Mouse (Mus musculus): ENCODE data around the gene Slc26a9.

The Slc26a9 gene

DNA sequence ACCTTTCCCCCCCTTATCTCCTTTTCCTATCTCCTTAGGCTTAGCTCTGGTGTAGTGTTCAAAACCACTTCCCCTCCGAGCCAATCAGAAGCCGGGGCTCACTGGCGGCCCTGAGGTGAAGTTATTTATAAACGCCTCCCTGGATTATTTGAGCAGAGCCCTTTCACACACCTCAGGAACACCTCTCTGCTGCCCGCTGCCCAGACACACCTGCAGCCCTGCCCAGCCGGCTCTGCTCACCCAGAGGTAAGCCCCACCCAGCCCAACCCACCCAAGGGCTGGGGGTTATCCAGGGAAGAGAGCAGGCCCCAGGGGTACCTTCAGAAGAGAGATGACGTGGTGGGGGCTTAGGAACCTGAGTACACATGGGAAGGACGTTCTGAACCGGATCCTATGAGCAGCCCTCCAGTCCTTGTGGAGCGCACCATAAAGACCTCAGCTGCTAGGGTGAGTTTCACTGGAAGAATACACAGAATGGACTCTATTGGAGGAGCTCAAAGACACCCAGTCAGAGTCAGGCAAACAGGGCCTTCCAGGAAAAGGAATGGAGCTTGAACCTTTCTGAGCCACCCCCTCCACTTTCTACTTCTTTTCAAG lies at the start of gene Slc26a9:
Gene Slc26a9 (plus strand): TSS at position 155 of the 597 bp plus-strand sequence.
- no peak for DNase-seq

DNA sequence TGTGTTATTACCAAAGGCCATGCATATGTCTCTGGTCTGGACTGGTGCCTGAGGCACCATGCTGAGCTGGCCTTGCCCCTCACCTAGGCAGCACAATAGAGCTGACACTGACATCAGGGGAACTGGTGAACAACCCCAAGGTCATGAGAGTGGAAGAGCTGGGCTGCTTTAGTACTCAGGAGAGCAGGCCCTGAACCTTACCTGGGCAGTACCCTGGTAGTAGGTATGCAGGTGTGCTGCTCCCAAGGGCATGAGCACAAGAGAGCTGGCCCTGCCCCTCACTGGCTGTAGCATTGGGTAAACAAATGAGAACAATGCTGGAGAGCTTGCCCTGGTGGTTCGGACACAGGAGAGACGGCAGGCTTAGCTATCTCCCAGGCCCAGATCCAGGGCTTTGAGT lies 48.5 kb upstream of the Slc26a9 start:
- no peak for DNase-seq

DNA sequence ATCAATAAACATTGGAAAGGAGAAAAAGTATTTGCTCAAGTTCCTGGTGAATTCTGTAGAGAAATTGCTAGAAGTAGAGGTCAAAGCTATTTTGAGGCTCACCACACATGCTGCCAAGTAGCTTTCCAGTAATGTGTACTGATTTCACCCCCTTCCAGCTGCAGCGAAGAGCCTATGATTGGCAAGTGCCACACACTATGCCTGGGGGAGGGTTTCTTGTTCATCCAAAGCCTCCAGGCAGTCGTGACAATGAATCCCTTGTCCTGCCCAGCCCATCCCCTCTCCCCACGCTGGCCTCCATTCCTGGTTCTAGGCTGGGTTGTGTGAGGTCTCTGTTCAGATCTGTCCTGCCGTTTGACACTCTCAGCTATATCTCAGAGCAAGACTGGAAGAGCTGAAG lies 47.5 kb upstream of the Slc26a9 start:
- DNase-seq: no peak

DNA sequence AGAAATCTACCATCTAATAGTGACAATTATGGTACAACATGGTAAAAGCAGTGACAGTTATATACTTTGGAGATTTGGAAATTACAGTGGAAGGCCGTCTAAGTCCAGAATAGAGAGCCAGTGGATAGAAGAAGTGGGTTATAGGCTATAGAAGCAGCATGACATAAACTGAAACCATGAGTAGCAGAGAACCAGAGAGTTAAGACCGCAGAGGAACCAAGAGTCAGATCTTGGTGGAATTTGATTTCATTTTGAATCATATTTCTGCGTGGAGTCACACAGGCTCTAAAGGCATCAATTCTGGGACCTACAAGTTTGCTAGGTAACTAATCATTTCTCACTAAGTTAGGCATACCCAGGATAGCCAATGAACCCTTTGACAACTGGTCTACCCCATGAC lies 45.1 kb upstream of the Slc26a9 start:
- no peak for DNase-seq

DNA sequence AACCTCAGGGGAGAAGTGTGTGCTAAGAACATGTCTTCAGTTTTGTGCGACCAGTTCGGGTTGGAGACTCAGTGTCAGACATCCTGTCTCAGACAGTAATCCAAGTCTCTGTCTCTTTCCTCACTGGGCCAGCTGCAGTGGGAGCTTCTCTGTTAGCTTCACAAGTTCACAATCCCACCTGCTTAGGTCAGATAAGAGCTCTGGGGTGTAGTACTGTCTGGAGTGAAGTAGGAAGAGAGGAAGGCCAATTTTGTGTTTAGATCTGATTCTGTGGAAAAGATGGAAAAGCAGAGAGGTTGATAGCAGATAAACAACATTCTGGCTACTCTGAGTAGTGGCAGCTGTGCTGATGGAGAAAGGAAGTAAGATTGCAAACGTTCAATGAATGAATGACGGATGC lies 44.2 kb upstream of the Slc26a9 start:
- no peak for DNase-seq

DNA sequence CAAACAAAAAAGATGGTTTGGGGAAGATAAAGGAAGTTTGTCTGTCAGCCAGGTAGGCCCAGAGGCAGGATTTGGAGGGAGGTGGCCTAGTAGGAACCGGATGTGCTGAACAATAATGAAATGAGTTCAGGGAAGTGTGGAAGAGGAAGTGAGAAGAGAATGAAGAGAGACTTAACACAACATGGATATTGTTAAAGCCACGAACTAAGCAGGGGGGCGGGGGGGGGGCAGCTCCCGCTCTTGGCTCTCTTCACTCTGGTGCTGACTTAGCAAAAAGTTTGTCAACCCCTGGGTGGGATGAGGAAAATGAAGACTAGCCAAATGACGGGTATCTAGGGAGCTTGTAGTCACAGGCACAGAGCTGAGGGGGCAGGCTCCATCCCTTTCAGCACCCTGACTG lies 43.4 kb upstream of the Slc26a9 start:
- DNase-seq: no peak

DNA sequence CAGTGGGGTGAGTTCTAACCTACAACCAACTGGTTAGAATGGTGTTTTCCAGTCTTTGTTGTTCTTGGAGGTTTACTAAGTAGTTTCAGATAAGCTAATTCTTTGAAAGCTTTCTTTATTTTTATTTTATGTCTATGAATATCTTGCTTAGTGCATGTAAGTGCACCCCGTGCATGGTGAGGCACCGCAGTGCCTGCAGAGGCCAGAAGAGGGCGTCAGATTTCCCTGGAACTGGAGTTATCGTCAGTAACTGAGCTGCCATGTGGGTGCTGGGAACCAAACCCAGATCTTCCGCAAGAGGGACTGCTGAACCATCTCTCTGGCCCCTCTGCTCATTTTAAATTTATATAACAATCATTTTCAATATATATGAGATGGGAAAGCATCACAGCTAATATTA lies 42.4 kb upstream of the Slc26a9 start:
- no peak for DNase-seq

DNA sequence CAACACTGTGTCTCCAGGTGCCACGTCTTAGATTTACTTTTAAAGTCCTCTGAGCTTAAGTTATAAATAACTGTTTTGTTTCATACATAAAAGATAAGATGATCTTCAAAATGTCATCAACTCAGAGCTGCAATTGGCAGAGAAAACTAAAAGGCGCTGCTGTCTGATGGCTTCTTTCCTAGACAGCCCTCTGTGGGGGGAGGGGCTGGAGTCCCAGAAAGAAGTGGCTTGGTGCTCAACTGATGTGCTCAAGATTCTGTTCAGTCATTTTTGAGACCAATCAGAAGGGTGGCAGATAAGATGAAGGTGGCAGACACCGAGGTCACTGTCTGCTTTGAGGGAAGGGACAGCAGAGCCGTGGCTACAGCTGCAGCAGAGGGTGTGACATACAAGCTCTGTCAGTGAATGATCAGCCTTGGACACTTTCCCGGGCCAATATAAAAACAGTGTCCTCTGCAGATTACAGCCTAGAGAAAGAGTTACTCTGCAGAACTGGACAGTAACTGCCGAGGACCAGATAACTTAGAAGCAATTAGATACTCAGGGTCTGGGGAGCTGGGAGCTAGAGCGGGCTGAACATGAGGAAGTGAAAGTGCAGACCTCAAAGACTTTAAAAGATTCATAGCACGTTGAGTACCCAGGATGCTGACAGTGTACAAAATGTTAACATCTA lies 41.6 kb upstream of the Slc26a9 start:
- DNase-seq: no peak

DNA sequence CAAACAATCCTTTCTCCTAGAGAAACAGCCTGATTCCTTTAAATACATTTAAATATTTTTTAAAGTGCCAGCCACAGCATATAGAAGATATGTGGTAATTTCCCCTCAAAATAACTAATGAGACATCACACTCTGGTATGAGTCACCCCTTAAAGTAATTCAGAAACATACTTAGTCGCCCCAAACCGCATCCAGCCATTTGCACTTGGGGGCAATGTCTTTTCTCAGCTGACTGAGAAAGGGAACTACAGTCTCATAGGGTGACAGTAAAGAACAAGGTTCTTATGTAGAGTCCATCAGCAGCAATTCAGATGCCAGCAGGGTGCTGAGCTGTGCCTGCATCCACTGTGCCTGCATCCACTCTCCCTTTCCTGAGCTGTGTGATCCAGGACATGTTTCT lies 40.3 kb upstream of the Slc26a9 start:
- no peak for DNase-seq

DNA sequence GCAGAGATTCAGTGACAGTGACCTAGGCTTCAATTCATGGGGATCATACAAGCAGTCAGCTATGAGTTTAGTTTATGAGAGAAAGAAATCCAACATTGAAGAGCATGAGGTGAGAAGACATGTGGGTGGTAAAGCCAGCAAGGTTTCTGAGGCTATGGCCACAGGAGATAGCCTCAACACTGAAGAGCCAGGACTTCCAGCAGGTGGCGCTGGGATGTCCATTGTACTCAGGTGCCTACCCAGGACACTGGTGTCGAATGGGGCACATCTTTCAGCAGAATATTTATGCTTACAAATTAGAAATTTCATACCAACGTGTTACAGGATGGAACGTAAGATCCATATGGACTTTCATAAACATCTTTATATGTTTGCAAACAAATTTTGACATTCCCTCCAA lies 35.5 kb upstream of the Slc26a9 start:
- DNase-seq: peak; percentile 65

DNA sequence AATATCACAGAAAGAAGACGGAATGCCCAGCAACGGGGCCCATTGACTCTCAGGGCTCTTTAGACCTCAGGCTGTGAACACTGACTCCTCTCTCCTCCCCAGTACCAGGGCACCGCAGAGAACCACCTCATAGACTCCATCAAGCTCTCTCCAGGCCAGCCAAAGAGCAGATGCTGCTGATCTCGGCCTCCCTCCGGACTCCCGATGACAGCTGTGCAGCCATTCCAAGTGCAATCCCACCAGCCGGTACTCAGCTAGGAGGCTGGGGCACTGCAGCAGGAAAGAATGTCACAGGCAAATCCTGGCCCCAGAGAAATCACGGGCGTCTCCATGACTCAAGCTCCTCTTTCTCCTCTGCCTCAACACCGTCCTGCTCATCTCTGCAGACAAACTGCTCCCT lies 32.3 kb upstream of the Slc26a9 start:
- DNase-seq: no peak

DNA sequence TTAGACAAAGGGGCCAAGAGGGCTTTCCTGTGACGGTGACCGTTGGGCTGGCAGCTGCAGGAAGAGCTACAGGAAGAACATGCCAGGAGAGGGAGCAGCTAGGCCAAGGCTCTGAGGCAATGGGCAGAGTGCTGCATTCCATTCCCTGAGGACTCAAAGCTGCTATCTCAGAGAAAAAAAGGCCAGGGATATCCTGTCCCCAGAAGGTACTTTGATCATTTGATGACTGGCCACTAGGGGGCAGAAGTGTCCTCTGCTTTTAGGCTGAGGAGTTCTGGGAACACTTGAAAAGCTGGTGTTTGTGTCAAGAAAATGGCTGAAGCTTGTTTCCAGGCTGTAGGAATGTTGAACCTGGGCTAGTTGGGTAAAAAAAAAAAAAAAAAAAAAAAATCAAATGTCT lies 31.4 kb upstream of the Slc26a9 start:
- DNase-seq: peak; percentile 82

DNA sequence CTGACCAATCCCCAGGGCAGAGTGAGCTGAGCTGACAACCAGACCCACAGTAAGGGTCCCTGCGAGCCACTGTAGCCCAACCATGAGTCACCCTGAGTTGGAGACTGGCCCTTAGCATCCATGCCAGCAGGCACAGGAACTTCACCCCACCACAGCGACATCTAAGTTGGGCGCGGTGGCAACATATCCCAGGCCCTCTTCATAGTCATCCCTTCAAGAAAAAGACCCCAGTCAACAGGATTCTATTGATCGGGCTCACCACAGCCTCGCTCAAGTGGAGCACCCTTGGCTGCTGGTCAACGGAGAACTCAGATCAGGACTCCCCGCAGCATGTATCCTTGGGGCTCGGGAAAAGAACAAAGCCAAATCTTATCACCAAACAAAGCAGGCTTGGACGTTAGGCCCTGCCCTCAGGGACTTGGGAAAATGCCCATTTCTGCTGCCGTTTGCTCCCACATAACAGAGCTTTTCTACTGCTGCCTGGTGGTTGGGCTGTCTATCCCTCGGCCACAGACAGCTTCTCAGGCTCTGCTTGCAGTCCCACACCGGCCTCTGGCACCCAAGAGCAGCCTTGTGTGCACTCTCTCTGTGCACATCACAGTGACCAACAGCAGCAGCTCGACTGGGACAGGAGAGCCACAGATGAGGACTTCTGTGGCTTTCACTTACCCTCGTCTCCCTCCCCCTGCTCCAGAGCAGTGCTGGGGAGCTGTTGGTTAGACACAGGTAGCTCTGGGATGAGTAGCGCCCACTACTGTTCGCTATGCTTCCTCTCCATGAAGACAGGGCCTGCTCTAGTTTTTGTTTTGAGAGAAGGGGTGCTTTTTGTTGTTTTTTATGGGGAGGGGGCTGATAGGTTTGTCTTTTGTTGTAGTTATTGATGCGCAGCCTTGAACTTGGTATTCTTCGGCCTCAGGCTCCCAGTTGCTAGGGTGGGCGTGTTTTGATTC lies 29.2 kb upstream of the Slc26a9 start:
- DNase-seq: no peak

DNA sequence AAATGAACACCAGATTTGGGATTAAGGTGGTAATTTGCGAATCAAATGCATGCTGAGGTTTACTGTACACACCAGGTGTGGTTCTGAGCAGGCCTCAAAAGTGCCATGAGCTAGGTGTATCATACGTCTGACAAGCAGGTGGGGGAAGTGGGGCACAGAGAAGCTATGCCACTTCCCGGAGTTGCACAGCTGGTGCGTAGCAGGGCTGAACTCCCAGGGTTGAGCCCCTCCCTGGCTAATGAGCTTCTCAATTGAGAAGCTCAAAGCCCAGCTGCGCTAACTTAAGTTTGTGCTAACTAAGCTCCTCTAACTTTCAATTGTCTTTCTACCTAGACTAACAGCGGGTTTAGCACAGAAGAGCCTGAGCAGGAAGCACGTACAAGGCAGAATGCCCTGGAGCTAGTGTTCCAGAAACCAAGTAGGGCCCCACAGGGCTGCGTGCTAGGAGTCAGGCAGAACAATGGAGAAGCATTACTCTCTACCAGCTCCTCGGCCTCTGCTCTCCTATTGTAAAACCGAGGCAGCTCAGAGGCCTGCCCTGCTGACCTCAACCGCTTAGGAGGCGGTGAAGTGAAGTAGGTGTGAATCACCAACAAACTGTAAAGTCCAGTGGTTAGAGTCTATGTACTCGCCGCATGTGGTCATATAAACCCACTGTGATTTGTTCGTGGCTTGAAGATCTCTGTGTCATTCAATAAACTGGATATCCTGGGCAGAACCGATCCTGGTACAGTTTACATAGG lies 24.7 kb upstream of the Slc26a9 start:
- DNase-seq: no peak

DNA sequence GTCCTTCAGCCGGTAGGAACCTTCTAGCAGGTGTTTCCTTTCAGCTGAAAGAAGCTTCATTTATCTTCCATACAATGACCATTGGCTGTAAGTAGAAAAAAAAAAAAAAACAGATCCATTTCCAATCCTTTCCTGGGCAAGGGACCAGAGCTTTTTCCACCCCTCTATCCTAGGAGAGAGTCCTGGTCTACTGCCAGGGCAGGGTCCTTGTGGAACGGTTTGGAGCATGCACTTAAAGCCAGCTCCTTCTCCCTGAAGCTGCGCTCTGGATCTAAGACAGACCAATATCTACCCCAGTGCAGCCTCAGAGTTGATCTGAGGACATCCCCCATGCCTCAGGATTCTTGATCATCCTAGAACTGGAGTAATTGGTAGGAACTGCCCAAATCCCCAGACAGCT lies 21.8 kb upstream of the Slc26a9 start:
- no peak for DNase-seq

DNA sequence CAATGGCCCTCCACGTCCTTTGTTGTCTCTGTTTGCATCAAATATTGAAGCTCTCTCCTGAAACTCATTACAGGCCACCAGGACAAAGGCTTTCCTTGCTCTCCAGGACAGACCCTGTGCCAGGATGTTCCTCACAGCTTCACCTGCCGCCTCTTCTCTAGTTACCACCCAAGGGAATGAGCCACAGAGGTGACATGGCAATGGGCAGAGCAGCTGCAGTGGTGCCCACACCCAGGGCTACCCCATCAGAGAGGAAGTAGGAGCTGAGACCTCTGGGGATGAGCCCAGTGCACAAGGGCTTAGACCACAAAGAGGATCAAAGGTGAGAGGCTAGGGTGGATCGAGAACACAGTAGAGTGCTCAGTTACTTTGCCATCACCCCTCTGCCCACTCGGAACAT lies 20.3 kb upstream of the Slc26a9 start:
- no peak for DNase-seq

DNA sequence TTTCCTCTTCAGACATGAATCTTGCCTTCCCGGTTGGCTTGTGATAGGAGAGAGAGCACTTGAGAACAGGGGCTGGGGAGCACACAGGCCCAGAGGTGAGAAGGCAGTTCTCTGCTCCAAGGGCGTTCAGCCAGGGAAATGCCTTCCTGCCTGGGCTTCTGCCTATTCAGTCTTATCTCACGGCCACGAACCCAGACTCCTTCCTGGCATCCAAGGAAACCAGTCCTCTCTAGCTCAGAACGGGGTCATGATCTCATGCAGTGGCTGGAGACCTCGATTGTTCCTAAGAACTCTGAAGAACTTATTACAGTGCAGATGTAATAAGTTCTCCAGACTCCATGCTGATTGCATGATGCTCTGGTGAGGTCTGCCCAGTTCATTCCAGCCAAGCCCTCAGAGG lies 17.2 kb upstream of the Slc26a9 start:
- no peak for DNase-seq

DNA sequence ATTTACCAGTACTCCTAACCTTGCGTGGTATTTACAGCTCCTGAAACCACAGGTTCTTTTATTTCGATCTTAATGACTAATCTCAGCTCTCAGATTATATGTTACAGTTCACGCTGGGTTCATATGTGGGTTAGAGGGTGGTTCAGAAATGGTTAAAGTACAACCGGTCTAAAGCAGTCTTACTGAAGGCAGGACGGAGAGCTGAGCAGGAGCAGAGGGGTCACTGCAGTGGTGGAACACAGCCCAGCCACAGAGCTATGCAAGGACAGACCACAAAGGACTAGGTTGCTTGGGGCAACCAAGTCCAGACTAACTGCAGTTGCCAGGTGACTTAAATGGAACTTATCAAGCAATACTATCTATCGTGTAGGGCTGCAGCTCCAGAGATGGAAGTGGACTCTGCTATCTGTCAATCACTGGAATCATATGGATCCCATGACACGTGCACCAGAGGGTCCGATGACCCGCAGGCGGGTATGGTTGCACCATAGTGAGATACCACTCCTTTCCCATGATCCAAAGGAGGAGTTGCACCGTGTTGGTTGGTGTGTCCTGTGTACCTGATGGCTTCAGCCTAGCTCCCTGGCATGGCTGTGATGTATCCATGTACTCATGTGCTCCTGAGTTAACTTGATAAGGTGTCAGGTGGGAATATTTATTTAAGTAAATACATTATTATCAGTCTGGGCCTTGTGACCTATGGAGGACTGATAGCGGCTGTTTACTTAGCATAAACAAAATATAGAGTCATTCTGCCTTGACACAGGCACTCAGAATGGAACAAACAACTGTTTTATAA lies 13.0 kb upstream of the Slc26a9 start:
- DNase-seq: no peak

DNA sequence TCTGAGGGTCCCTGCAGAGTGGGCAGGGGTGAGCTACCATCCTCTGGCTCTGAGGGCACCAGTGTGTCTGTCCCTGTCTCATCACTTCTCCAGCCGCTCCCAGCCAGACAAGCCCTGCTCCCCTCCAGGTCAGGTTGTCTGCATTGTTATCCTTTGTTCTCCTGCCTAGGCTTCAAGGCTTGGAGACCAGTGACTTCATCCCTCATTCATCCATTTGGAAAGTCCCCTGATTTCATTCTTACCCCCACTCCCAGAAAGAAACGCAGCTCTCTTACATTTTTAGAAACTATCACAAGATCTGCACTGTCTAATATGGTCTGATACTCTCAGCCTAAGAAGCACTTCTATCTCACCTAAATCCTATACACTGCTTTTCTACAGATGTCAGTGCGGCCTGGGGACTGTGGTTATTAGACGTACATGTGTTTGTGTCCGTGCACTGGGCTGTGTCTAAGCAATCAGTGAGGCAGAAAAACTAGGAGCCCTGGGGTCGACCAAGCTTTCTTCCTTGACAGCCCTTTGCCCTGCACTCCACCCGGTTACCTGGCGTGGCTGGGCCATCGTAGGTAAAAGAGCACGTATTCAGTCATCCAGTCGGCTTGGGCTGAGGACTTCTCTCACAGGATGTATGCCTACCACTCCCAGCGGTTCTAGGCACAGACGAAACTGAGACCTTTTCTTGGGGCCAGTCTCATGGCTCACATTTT lies 10.2 kb upstream of the Slc26a9 start:
- DNase-seq: no peak

DNA sequence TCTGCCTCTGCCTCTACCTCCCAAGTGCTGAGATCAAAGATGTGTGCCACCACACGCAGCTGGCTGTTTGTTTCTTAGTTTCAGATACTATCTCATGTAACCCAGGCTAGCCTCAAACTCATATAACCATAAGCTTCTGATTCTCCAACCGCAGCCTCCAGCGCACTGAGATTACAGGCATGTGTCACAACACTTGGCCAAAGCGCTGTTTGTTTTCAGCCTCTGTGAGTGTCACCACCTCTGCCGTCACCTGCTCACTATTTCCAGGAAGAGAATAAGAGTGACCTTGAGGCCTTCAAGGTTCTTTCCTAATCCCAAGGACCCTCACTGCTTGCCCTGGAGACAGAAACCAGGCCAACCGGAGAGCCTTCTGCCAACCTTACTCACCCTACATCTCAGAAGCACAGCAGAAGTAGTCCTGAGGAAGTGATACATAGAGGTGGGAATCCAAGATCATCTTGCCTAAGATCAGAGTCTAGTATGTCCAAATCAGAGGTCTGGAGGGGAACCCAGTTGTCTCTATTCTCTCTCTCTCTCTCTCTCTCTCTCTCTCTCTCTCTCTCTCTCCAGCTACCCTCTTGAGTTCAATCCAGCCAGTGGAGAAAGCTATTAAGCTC lies 9.1 kb upstream of the Slc26a9 start:
- DNase-seq: no peak

DNA sequence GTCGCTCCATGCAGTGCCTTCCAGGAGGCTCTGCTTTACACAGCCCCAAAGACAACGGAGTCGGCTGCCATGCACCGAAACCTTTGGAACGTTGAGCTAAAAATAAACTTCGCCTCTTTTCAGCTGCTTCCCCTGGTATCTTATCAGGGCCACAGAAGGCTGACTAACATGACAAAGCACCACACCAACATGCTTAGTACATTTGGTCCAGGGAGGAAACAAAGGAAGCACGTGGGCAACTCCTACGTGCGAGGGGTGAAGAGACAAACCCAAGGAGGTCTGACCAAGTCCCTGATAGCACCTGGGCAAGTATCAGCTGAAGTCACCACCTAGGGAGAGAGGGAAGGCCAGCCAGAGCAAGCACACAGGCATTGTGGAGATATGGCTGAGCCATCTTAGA lies 7.3 kb upstream of the Slc26a9 start:
- no peak for DNase-seq

All from cerebellum, adult 8-10 months (tissue).